Mouse (Mus musculus): ENCODE data around the gene Arhgap15. TPM values are rescaled to one million over a fixed set of nuclear protein-coding genes. Genes with fewer than 3 reads are reported as not detected.

The Arhgap15 gene
- polyA plus RNA-seq, 1 experiment from 2014 or later = 0.38 TPM

DNA sequence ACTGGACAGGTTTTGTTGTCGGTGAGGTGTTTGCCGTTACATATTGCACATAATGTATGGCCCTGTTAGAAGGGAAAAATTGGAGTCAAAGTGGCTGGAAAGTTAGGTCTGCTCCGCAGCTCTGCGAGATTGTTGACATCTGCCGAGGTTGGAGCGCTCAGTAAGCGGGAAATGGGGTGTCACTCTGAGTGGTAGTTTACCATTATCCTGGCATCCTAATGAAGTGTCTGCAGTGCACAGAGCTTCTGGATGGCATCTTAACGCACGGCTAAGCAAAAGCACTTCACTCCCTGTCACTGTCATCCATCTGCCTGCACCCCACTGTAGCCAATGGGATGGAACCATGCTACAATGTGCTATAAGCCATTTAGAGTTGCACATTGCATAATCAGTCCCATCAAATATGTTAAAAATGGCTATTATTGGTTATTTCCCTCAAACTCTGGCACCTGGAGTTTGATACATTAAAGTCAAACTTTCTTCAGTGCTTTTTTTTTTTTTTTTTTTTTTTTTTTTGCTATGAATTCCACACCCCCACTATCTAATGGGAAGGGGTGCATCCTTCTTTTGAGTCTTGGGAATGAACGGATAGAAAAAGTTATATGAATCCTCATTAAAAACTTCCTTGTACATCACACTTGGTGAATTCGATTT lies 561.6 kb downstream of the Arhgap15 start:
- Histone ChIP-seq H3K36me3 (no peaks in the 10 kb centered on the region), H3K9ac (no peak overlapping the region), H3K9me3 (replicated peaks) (no peaks in the 10 kb centered on the region), H3K27ac (ENCODE audit: poor library complexity, severe bottlenecking) (no peak overlapping the region), H3K27me3 (replicated peaks) (no peaks in the 10 kb centered on the region), H3K4me3 (no peak overlapping the region), H3K4me2 (no peak overlapping the region), H3K4me1 (replicated peaks) (peaks cover 5% of the 10 kb centered on the region; the same call in 1 of the 2 replicates)
- 78% methylated on average over 11 of the region's 11 CpGs for WGBS
- ATAC-seq (ENCODE audit: insufficient number of reproducible peaks, low FRiP score) = no peak

DNA sequence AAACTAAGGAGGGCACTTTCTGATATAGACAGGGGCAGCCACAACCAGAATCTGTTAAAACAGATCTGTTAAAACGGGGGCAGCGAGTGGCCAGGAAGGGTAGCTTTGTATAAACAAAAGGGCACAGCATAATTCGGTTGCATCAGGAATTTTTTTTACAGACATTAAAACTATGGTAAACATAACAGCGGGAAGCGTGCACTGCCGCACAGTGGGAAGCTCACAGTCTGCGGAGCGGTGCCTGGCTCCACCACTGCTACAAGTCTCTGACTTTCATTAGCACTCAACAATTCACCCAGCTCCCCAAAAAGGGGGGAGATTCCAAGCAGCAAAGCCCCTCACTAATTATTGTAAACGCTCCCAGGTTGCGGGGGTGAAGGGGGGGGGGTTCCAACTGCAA lies 562.6 kb downstream of the Arhgap15 start:
- Histone ChIP-seq H3K4me1 (replicated peaks) (peaks cover 5% of the 10 kb centered on the region; the same call in 1 of the 2 replicates), H3K4me2 (peak overlapping the region; percentile 60), H3K27me3 (replicated peaks) (no peaks in the 10 kb centered on the region), H3K9ac (no peak overlapping the region), H3K36me3 (no peaks in the 10 kb centered on the region), H3K9me3 (replicated peaks) (no peaks in the 10 kb centered on the region), H3K27ac (ENCODE audit: poor library complexity, severe bottlenecking) (no peak overlapping the region), H3K4me3 (peak overlapping the region; percentile 26)
- no peak for ATAC-seq (ENCODE audit: insufficient number of reproducible peaks, low FRiP score)
- 18% methylated on average over 10 of the region's 10 CpGs for WGBS

DNA sequence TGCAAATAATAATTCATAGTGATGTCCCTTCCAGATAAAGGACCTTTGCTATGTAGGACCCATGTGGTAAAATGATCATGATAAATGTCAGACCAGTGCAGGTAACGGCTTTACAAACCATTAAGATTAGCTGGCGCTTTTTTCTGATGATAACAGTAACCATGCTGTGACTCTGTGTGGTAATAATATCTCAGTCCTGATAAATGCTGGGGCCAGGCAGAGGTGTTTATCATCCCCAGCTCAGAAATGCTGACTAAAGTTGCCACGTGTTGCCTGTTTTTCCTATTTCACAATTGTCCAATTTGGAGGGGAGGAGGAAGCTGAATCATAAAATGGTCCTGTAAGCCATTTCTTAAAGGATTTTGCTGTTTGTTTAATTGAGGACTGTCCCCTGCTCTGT lies 564.9 kb downstream of the Arhgap15 start:
- no peak overlapping the region for H3K4me3 ChIP-seq
- no peaks in the 10 kb centered on the region for H3K36me3 ChIP-seq
- peaks cover 5% of the 10 kb centered on the region; the same call in 1 of the 2 replicates for H3K4me1 ChIP-seq (replicated peaks)
- no peaks in the 10 kb centered on the region for H3K27me3 ChIP-seq (replicated peaks)
- no peak for ATAC-seq (ENCODE audit: insufficient number of reproducible peaks, low FRiP score)
- H3K9ac ChIP-seq = no peak overlapping the region
- 11% methylated on average over 3 of the region's 3 CpGs for WGBS
- H3K4me2 ChIP-seq = no peak overlapping the region
- H3K9me3 ChIP-seq (replicated peaks) = no peaks in the 10 kb centered on the region
- no peak overlapping the region for H3K27ac ChIP-seq (ENCODE audit: poor library complexity, severe bottlenecking)

DNA sequence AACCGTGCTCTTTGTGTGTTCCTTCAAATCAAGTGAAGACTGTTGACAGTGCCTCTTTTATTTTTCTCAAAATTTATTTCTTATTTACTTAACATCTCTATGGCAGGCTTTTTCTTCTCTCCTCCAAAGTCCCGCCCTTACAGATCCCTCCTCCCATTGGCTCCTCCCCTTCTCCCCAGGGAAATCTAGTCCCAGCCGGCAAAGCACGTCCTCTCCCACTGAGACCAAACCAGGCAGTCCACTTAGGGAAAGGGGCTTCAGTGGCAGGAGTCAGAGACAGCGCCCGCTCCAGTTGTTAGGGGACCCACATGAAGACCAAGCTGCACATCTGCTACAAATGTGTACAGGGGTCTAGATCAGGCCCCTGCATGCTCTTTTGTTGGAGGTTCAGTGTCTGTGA lies 569.8 kb downstream of the Arhgap15 start:
- H3K36me3 ChIP-seq = no peaks in the 10 kb centered on the region
- H3K4me3 ChIP-seq = no peak overlapping the region
- H3K27me3 ChIP-seq (replicated peaks) = no peaks in the 10 kb centered on the region
- H3K4me1 ChIP-seq (replicated peaks) = peaks cover 2% of the 10 kb centered on the region; the same call in 1 of the 2 replicates
- no peak overlapping the region for H3K9ac ChIP-seq
- no peak overlapping the region for H3K4me2 ChIP-seq
- no peaks in the 10 kb centered on the region for H3K9me3 ChIP-seq (replicated peaks)
- 66% methylated on average over 6 of the region's 6 CpGs for WGBS
- H3K27ac ChIP-seq (ENCODE audit: poor library complexity, severe bottlenecking) = no peak overlapping the region
- ATAC-seq (ENCODE audit: insufficient number of reproducible peaks, low FRiP score) = no peak

GRCm38 (mm10) chr2:44319479-44319878 lies 570.9 kb downstream of the Arhgap15 start:
- Histone ChIP-seq H3K9ac (no peak overlapping the region), H3K4me1 (replicated peaks) (no peaks in the 10 kb centered on the region), H3K4me2 (no peak overlapping the region), H3K9me3 (replicated peaks) (no peaks in the 10 kb centered on the region), H3K27ac (ENCODE audit: poor library complexity, severe bottlenecking) (no peak overlapping the region), H3K36me3 (no peaks in the 10 kb centered on the region), H3K27me3 (replicated peaks) (no peaks in the 10 kb centered on the region), H3K4me3 (no peak overlapping the region)
- ATAC-seq (ENCODE audit: insufficient number of reproducible peaks, low FRiP score) = no peak
- WGBS = 92% methylated on average over 4 of the region's 4 CpGs

GRCm38 (mm10) chr2:44323813-44324212 lies 575.2 kb downstream of the Arhgap15 start:
- no peak overlapping the region for H3K27ac ChIP-seq (ENCODE audit: poor library complexity, severe bottlenecking)
- ATAC-seq (ENCODE audit: insufficient number of reproducible peaks, low FRiP score) = no peak
- WGBS = 86% methylated on average over 4 of the region's 4 CpGs

DNA sequence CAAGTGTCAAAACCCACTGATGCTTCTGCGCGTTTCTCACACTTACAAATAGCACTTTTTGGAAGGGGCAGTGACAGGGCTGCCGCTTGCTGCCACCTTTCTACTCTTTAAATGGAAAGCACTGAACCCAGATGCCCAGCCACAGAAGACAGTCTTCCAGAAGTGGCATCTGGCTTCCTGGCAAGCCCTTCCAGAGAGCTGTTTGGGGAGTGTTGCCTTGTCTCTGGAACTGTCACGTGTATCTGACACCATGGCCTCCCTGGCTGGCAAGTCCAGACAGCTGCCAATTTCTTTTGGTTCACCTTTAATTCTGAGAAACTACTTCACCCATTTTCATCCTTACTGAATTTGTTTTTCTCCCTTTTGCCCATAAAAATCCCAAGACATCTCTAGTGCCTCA lies 584.7 kb downstream of the Arhgap15 start:
- ATAC-seq (ENCODE audit: insufficient number of reproducible peaks, low FRiP score) = no peak
- Histone ChIP-seq H3K4me2 (no peak overlapping the region), H3K9me3 (replicated peaks) (no peaks in the 10 kb centered on the region), H3K36me3 (no peaks in the 10 kb centered on the region), H3K4me1 (replicated peaks) (no peaks in the 10 kb centered on the region), H3K27ac (ENCODE audit: poor library complexity, severe bottlenecking) (no peak overlapping the region), H3K27me3 (replicated peaks) (no peaks in the 10 kb centered on the region), H3K4me3 (no peak overlapping the region), H3K9ac (no peak overlapping the region)
- 72% methylated on average over 4 of the region's 4 CpGs for WGBS

More at GRCm38 (mm10) chr2:44323813-44324212, 575.2 kb downstream of the Arhgap15 start:
- Histone ChIP-seq H3K9me3 (replicated peaks) (no peaks in the 10 kb centered on the region), H3K27me3 (replicated peaks) (no peaks in the 10 kb centered on the region), H3K36me3 (no peaks in the 10 kb centered on the region), H3K4me2 (no peak overlapping the region), H3K9ac (no peak overlapping the region), H3K4me3 (no peak overlapping the region), H3K4me1 (replicated peaks) (no peaks in the 10 kb centered on the region)

DNA sequence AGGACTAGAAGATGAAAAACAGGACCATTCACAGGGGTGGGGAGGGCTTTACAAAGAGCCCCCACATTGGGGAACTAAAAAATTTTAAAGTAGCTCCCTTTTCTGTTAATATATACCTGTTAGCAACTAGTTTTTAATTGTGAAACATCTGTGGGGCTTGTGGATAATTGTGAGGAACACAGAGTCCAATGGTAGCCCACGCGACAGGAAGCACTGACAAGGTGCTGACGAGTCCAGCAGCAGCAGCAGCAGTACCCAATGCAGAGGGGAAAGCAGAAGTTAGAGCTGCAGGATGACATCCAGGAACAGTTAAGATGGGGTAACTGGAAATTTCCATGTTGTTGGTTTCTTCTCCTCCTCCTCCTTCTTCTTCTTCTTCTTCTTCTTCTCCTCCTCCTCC lies 585.4 kb downstream of the Arhgap15 start:
- 33% methylated on average over 3 of the region's 3 CpGs for WGBS
- no peak overlapping the region for H3K9ac ChIP-seq
- no peaks in the 10 kb centered on the region for H3K4me1 ChIP-seq (replicated peaks)
- no peaks in the 10 kb centered on the region for H3K9me3 ChIP-seq (replicated peaks)
- H3K27me3 ChIP-seq (replicated peaks) = no peaks in the 10 kb centered on the region
- no peak overlapping the region for H3K27ac ChIP-seq (ENCODE audit: poor library complexity, severe bottlenecking)
- H3K4me3 ChIP-seq = no peak overlapping the region
- no peak overlapping the region for H3K4me2 ChIP-seq
- no peak for ATAC-seq (ENCODE audit: insufficient number of reproducible peaks, low FRiP score)
- H3K36me3 ChIP-seq = no peaks in the 10 kb centered on the region

- WGBS = 28% methylated on average over 2 of the region's 2 CpGs
- no peak overlapping the region for H3K4me3 ChIP-seq
- ATAC-seq (ENCODE audit: insufficient number of reproducible peaks, low FRiP score) = no peak
Measured at GRCm38 (mm10) chr2:44334517-44334916, 585.9 kb downstream of the Arhgap15 start.

GRCm38 (mm10) chr2:44336720-44337354 lies 588.2 kb downstream of the Arhgap15 start:
- no peak overlapping the region for H3K9ac ChIP-seq
- no peaks in the 10 kb centered on the region for H3K27me3 ChIP-seq (replicated peaks)
- H3K36me3 ChIP-seq = no peaks in the 10 kb centered on the region
- H3K4me2 ChIP-seq = no peak overlapping the region
- ATAC-seq (ENCODE audit: insufficient number of reproducible peaks, low FRiP score) = no peak
- no peaks in the 10 kb centered on the region for H3K4me1 ChIP-seq (replicated peaks)
- no peak overlapping the region for H3K27ac ChIP-seq (ENCODE audit: poor library complexity, severe bottlenecking)
- H3K9me3 ChIP-seq (replicated peaks) = no peaks in the 10 kb centered on the region
- 77% methylated on average over 5 of the region's 5 CpGs for WGBS
- no peak overlapping the region for H3K4me3 ChIP-seq

More at GRCm38 (mm10) chr2:44334517-44334916, 585.9 kb downstream of the Arhgap15 start:
- H3K9me3 ChIP-seq (replicated peaks) = no peaks in the 10 kb centered on the region
- no peak overlapping the region for H3K27ac ChIP-seq (ENCODE audit: poor library complexity, severe bottlenecking)
- no peaks in the 10 kb centered on the region for H3K27me3 ChIP-seq (replicated peaks)
- H3K4me2 ChIP-seq = no peak overlapping the region
- H3K4me1 ChIP-seq (replicated peaks) = no peaks in the 10 kb centered on the region
- no peak overlapping the region for H3K9ac ChIP-seq
- no peaks in the 10 kb centered on the region for H3K36me3 ChIP-seq

GRCm38 (mm10) chr2:44338467-44338866 lies 589.8 kb downstream of the Arhgap15 start:
- Histone ChIP-seq H3K9me3 (replicated peaks) (no peaks in the 10 kb centered on the region), H3K9ac (no peak overlapping the region), H3K27me3 (replicated peaks) (no peaks in the 10 kb centered on the region), H3K4me2 (no peak overlapping the region), H3K27ac (ENCODE audit: poor library complexity, severe bottlenecking) (no peak overlapping the region), H3K4me3 (no peak overlapping the region), H3K36me3 (no peaks in the 10 kb centered on the region), H3K4me1 (replicated peaks) (no peaks in the 10 kb centered on the region)
- WGBS = 85% methylated on average over 6 of the region's 6 CpGs
- ATAC-seq (ENCODE audit: insufficient number of reproducible peaks, low FRiP score) = no peak
